Mouse (Mus musculus) lung, embryonic 14.5 days (tissue): ENCODE data around the gene Nxf1. TPM values are rescaled to one million over a fixed set of nuclear protein-coding genes. Genes with fewer than 3 reads are reported as not detected.
"Not testable (repeated sequence)": the region's sequence is repeated elsewhere in the genome, so short reads cannot be mapped to it uniquely, and the experiment has no call there.

ENCODE experiments used
- ATAC-seq: fragments of 200-750 bp; cut with Nextera tagmentation; 2 replicates; pipeline ENCODE4 v1.8.0; 2017; ENCODE audit warnings: mild to moderate bottlenecking, moderate TSS enrichment, moderate library complexity; ENCODE audit not compliant: insufficient read depth
- DNase-seq: peaks from one replicate; pipeline ENCODE4 v3.0.0-alpha.2; 2015
- H3K27ac ChIP-seq: fragments of 300-500 bp; sonication (generic); 2 replicates; pipeline ENCODE4 v1.5.1; 2014; ENCODE audit warnings: low read depth, mild to moderate bottlenecking, moderate library complexity
- H3K27me3 ChIP-seq: fragments of 300-500 bp; sonication (generic); 2 replicates; pipeline ENCODE4 v1.6.1; 2014; ENCODE audit warnings: low read length, control low read depth; ENCODE audit not compliant: insufficient read depth
- H3K36me3 ChIP-seq: fragments of 300-500 bp; sonication (generic); 2 replicates; pipeline ENCODE4 v1.6.1; 2014; ENCODE audit warnings: control low read depth; ENCODE audit not compliant: insufficient read depth
- H3K4me1 ChIP-seq: fragments of 300-500 bp; sonication (generic); 2 replicates; pipeline ENCODE4 v1.6.1; 2014; ENCODE audit warnings: antibody characterized with exemption, control low read depth; ENCODE audit not compliant: insufficient read depth
- H3K4me2 ChIP-seq: fragments of 300-500 bp; sonication (generic); 2 replicates; pipeline ENCODE4 v1.6.1; 2014; ENCODE audit warnings: mild to moderate bottlenecking
- H3K4me3 ChIP-seq: fragments of 300-500 bp; sonication (generic); 2 replicates; pipeline ENCODE4 v1.5.1; 2014; ENCODE audit warnings: low read depth, low read length
- H3K9ac ChIP-seq: fragments of 300-500 bp; sonication (generic); 2 replicates; pipeline ENCODE4 v1.6.1; 2014
- H3K9me3 ChIP-seq: fragments of 300-500 bp; sonication (generic); 2 replicates; pipeline ENCODE4 v1.6.1; 2016; ENCODE audit warnings: low read depth, low read length, control low read depth
- CTCF ChIP-seq: IDR thresholded peaks from 2 replicates; pipeline ENCODE4 v1.5.1; 2016; ENCODE audit warnings: antibody characterized with exemption, low read depth
- WGBS: fragments of 180-500 bp; shearing (Covaris S2); extraction: QIAGEN DNeasy Blood & Tissue Kit; methylation state at CpG from one replicate; pipeline ENCODE4 v1.1.7; 2014; 5-methylcytosine and 5-hydroxymethylcytosine counted together
- polyA plus RNA-seq: library from polyadenylated mRNA; unstranded; fragments of >200 nt; fragmentation: Nextera tagmentation; extraction: Ambion mirVana; gene quantifications from 2 replicates; pipeline ENCODE4 v1.2.1, GENCODE M21; 2014

Gene Nxf1
- polyA plus RNA-seq, 1 experiment from 2014 or later: 195 TPM

- TF ChIP-seq CTCF: peak; percentile 26; the same call in 1 of the 2 replicates
- not testable (repeated sequence) for H3K4me1 ChIP-seq, DNase-seq, H3K27me3 ChIP-seq, H3K4me3 ChIP-seq, H3K9me3 ChIP-seq, H3K27ac ChIP-seq, H3K36me3 ChIP-seq, H3K9ac ChIP-seq, ATAC-seq, H3K4me2 ChIP-seq
Measured at GRCm38 (mm10) chr19:8719037-8719436, 37.8 kb upstream of the Nxf1 start.

- Histone ChIP-seq H3K4me2 (peak overlapping the region; percentile 72), H3K4me3 (no peak overlapping the region), H3K36me3 (peaks cover 24% of the 10 kb centered on the region), H3K4me1 (peaks cover 12% of the 10 kb centered on the region; the same call in 1 of the 2 replicates), H3K9me3 (no peaks in the 10 kb centered on the region), H3K27me3 (no peaks in the 10 kb centered on the region), H3K9ac (no peak overlapping the region; the same call in 1 of the 2 replicates), H3K27ac (no peak overlapping the region)
- 58% methylated on average over 1 of the region's 1 CpGs for WGBS
- ATAC-seq (no peak), DNase-seq (no peak)
- TF ChIP-seq CTCF: no peak
Measured at GRCm38 (mm10) chr19:8721378-8721777, 35.5 kb upstream of the Nxf1 start.

DNA sequence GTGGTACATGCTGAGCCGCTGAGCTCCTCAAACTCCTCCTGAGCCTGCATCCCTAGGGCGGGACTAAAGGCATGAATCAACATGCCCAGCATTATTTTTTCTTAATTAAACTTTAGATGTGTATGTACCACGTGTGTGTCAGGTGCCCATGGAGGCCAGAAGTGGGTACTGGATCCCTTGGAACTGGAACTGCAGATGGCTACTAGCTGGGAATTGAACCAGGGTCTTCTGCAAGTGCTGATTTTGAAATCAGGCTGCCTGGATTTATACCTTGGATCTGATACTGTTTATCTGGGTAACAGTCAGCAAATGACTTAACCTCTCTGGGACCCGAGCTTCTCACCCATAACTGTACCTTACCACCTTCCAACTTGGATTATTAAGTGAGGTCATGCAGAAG lies 34.9 kb upstream of the Nxf1 start:
- ATAC-seq (no peak), DNase-seq (no peak)
- H3K9ac ChIP-seq: peak overlapping the region; percentile 98
- WGBS: 51% methylated on average over 4 of the region's 4 CpGs
- H3K9me3 ChIP-seq: no peaks in the 10 kb centered on the region
- H3K27me3 ChIP-seq: no peaks in the 10 kb centered on the region
- H3K27ac ChIP-seq: peak overlapping the region; percentile 97
- H3K4me1 ChIP-seq: peaks cover 12% of the 10 kb centered on the region; the same call in 1 of the 2 replicates
- peaks cover 31% of the 10 kb centered on the region for H3K36me3 ChIP-seq
- peak overlapping the region; percentile 74 for H3K4me3 ChIP-seq
- H3K4me2 ChIP-seq: peak overlapping the region; percentile 72
- no peak for TF ChIP-seq CTCF

DNA sequence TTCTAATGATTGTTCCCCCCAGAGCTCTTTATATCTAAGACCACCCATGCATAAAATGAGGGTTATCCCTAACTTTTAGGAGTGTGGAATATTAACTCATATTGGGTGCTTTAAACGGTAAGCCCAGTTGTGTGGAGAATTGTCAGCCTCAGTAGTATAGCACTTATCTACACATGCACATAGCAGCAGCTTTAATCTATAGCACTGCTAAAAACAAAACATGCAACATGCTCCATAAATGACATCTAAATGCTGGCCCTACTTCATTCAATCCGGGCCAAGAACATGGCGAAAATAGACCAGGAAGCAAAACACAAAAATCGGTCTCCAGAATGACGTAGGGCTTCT lies 34.3 kb upstream of the Nxf1 start:
- ATAC-seq (peak; percentile 3; the same call in 1 of the 2 replicates), DNase-seq (no peak)
- peak overlapping the region; percentile 74 for H3K4me3 ChIP-seq
- peak overlapping the region; percentile 72 for H3K4me2 ChIP-seq
- no peaks in the 10 kb centered on the region for H3K9me3 ChIP-seq
- H3K27ac ChIP-seq: peak overlapping the region; percentile 97
- under 1% methylated on average over 5 of the region's 5 CpGs for whole genome bisulfite sequencing
- TF ChIP-seq CTCF: no peak
- H3K27me3 ChIP-seq: no peaks in the 10 kb centered on the region
- peak overlapping the region; percentile 98 for H3K9ac ChIP-seq
- H3K4me1 ChIP-seq: peaks cover 12% of the 10 kb centered on the region; the same call in 1 of the 2 replicates
- H3K36me3 ChIP-seq: peaks cover 32% of the 10 kb centered on the region

DNA sequence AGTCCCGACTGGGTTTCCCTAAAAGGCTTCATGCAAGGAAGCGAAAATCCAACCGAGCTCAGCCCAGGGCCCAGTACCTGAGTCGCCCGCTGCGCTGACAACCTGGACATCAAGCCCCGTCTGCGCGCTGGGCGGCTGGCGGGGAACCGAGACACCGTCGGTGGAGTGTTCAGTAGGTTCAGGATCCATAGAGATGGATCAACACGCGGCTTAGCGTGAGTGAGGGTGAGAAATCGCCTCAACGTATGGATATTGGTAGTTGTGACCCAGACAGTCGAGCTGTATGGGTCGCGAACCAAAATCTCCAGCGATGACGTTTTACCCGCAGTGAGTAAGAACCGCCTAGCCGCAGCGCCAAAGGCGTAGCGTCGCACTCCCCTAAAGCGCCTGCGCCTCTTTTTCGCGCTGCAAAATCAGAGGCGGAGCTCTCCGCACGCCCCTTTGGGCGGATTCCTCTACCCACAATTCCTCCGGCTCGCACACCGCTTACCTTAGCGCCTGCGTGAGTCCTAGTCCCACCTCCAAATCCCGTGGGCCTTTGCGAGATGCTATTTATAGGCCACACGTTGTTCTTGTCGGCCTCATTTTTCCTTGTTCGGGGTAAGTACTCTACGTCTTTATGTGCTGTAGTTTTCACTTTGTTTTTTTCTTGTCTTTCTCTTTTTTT lies 33.8 kb upstream of the Nxf1 start, which contains the start of gene Slc3a2:
Gene Slc3a2, minus strand, starts transcription at position 463 of the 667 bp plus-strand sequence.
- Histone ChIP-seq H3K9ac (peak within 1 kb of the TSS; percentile 98), H3K4me2 (peak within 1 kb of the TSS; percentile 97), H3K27ac (peak within 1 kb of the TSS; percentile 97), H3K36me3 (peaks cover 32% of the 10 kb centered on the region), H3K4me1 (peaks cover 12% of the 10 kb centered on the region; the same call in 1 of the 2 replicates), H3K4me3 (peak within 1 kb of the TSS; percentile 74), H3K27me3 (no peaks in the 10 kb centered on the region), H3K9me3 (no peaks in the 10 kb centered on the region)
- WGBS: under 1% methylated on average over 50 of the region's 50 CpGs
- no peak for TF ChIP-seq CTCF
- DNase-seq: peak; percentile 99
- peak; percentile 94 for ATAC-seq

DNA sequence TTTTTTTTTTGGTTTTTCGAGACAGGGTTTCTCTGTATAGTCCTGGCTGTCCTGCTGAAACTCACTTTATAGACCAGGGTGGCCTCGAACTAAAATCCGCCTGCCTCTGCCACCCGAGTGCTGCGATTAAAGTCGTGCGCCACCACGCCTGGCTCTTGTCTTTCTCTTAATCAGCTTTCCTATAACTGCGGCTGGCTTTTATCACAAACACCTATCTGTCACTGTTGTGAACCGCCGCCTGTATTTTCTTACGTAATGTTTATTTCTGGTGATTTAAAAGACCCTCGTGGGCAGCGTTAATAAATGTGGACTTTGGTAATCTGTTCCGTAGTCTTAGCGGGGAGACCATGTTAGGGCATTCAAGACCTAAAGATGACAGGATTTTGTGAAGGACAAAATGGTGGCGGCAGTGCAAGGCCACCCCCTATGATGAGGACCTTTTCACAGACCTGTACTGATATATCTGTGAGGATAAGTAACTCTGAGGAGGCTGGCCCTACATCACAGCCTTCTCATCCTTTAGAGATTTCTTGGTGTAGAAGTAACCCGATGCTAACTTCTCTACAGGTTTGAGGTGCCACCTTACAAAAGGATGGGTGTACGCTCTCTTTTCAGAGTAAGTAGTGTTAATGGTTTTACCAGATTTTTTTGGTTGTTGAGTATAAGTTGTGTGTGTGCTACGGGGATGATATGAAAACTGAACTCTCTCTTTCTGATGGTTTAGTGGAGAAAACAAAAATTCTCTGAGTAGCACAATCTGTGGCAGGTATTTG lies 33.1 kb upstream of the Nxf1 start:
- peak overlapping the region; percentile 74 for H3K4me3 ChIP-seq
- DNase-seq (peak; percentile 57), ATAC-seq (no peak)
- WGBS: under 1% methylated on average over 20 of the region's 20 CpGs
- no peaks in the 10 kb centered on the region for H3K9me3 ChIP-seq
- peak overlapping the region; percentile 98 for H3K9ac ChIP-seq
- peaks cover 32% of the 10 kb centered on the region for H3K36me3 ChIP-seq
- H3K4me1 ChIP-seq: peaks cover 12% of the 10 kb centered on the region; the same call in 1 of the 2 replicates
- TF ChIP-seq CTCF: 0 out of 2 replicates have a peak, but pooled peaks have one; percentile 1
- H3K27me3 ChIP-seq: no peaks in the 10 kb centered on the region
- peak overlapping the region; percentile 97 for H3K27ac ChIP-seq
- H3K4me2 ChIP-seq: peak overlapping the region; percentile 97

DNA sequence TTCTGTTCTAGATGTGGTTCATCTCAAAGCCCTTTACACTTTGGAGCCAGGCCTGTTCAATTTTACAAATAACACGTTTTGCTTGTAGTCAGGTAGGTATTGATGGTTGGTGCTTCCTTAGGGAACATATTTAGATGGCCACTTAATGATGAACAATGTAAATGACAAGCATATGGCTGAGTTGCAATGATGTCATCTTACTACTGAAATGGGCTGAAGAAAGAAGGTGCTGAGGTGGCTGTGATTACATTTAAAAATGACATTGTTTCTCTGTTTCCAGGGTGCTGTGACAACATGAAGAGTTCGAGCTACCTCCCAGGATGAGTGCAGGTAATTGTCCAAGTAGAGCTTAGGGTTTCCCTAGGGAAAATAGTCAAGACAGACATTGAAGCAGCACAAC lies 32.5 kb upstream of the Nxf1 start:
- TF ChIP-seq CTCF: no peak
- ATAC-seq (no peak), DNase-seq (no peak)
- H3K4me2 ChIP-seq: peak overlapping the region; percentile 97
- WGBS: 1% methylated on average over 2 of the region's 2 CpGs
- H3K9me3 ChIP-seq: no peaks in the 10 kb centered on the region
- peak overlapping the region; percentile 97 for H3K27ac ChIP-seq
- no peaks in the 10 kb centered on the region for H3K27me3 ChIP-seq
- peak overlapping the region; percentile 74 for H3K4me3 ChIP-seq
- H3K36me3 ChIP-seq: peaks cover 32% of the 10 kb centered on the region
- peaks cover 12% of the 10 kb centered on the region; the same call in 1 of the 2 replicates for H3K4me1 ChIP-seq
- H3K9ac ChIP-seq: peak overlapping the region; percentile 98
